Mouse (Mus musculus) gastrocnemius, postnatal 14 days (tissue): ENCODE results near the gene Ccdc24. TPM values are rescaled to one million over a fixed set of nuclear protein-coding genes. Genes with fewer than 3 reads are reported as not detected.

ENCODE experiments used
- DNase-seq: peaks from one replicate; pipeline ENCODE4 v3.0.0; 2021; ENCODE audit warnings: mixed read lengths
- intact Hi-C: fragments of 180-260 bp; cut with DNase I; formaldehyde crosslinking; loops from one replicate; pipeline ENCODE4 v1.15.1; 2025; ENCODE audit warnings: low total_unique reads
- total RNA-seq, 2 experiments: library from RNA; stranded (reverse); gene quantifications; 2 replicates each; pipeline ENCODE4 v1.2.3; 2021

The Ccdc24 gene
- total RNA-seq, 2 experiments from 2014 or later, result 0.39 to 0.47 TPM

DNA sequence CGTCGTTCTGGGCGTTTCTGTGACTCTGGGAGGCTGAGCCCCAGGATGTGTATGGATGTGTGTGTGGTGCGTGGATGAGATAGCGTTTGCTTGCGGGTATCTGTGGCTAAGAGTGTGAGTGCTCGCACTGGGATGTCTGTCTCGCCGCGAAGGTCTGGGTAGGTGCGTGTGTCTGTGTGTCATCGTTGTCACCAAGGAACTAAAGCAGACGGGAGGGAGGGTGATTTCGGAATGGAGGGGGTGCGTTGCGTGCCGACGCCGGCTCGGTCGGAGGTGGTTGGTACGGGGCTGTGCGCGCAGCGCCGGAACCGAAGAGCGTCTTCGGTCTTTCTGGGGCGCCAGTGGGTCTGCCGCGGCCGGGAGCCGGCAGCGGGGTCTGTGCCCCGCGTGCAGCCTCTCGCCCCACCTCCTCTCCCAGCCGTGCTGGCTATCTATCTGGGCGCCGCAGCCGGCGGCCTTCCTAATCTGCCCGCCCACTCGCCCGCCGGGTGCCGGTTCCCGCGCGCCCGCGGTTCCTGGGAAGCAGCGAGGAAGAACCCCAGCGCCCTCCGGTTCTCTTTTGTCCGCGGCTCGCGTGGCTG, 36.7 kb downstream of the Ccdc24 start:
- intact Hi-C loops, result loop anchor here (10.0 kb wide), 1 partner anchor 79 kb away; the partner anchor contains the start of gene Ipo13
- peak; percentile 43 for DNase-seq

GRCm38 (mm10) chr4:117834845-117835530, 37.4 kb downstream of the Ccdc24 start:
- intact Hi-C loops, result loop anchor here (10.0 kb wide), 1 partner anchor 80 kb away; the partner anchor contains the start of gene Ipo13
- DNase-seq, result peak; percentile 61

- DNase-seq, result no peak
- intact Hi-C loops, result loop anchor here (10.0 kb wide), 1 partner anchor 80 kb away; the partner anchor contains the start of gene Ipo13
Observed at GRCm38 (mm10) chr4:117834457-117834844, 37.9 kb downstream of the Ccdc24 start, which contains the start of gene Slc6a9. Gene Slc6a9, plus strand, starts transcription at chr4:117834506.

- DNase-seq, result peak; percentile 34
- intact Hi-C loops, result loop anchor here (10.0 kb wide), 1 partner anchor 83 kb away; the partner anchor contains the start of gene Ipo13
Observed at GRCm38 (mm10) chr4:117831920-117832691, 40.3 kb downstream of the Ccdc24 start.

GRCm38 (mm10) chr4:117831499-117831898, 40.9 kb downstream of the Ccdc24 start:
- intact Hi-C loops, result loop anchor here (10.0 kb wide), 1 partner anchor 83 kb away; the partner anchor contains the start of gene Ipo13
- no peak for DNase-seq

DNA sequence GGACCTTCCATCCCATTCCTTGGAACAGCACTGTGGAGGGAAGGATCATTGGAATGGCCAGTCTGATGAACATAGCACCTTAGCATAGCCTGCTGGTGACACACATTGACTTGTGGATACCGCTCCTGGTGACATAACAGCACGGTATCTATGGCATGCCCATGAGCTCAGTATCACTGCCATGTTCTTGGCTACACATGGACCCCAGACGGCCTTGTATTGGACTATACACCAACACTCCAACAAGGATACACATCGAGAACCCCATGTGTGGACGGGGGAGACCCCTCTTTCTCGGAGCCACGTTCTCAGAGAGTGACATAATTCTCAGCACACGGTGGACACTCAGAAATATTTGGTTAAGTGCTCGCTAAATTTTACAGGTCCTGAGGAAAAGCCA, 41.6 kb downstream of the Ccdc24 start:
- intact Hi-C loops, result loop anchor here (10.0 kb wide), 1 partner anchor 84 kb away; the partner anchor contains the start of gene Ipo13
- no peak for DNase-seq

DNA sequence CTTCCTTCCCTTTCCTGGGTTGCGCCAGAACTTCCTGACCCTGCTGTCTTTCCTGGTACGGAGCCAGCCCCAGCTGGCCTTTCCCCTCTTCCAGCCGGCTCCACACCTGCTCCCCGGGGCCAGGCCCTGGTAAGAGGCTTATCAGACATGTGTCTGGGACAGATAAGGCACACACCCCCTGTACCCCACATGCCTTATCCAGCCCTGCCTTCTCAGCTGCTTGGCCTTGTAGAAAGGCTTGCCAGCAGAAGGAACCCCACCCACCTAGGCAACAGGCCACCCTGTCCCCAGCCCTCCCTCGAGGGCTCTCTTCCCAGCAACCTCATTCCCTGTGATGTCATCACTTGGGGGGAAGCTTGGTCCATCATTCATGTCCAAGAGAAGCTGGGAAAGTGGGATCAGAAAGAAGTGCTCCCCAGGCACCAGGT, 42.2 kb downstream of the Ccdc24 start:
- peak; percentile 79 for DNase-seq
- intact Hi-C loops, result loop anchor here (10.0 kb wide), 1 partner anchor 85 kb away; the partner anchor contains the start of gene Ipo13

GRCm38 (mm10) chr4:117829260-117830123, 42.9 kb downstream of the Ccdc24 start:
- intact Hi-C loops, result loop anchor here (2.0 to 10.0 kb wide), 3 partner anchors 27 to 253 kb away; partner anchors contain the start of gene Ipo13
- peak; percentile 72 for DNase-seq

DNA sequence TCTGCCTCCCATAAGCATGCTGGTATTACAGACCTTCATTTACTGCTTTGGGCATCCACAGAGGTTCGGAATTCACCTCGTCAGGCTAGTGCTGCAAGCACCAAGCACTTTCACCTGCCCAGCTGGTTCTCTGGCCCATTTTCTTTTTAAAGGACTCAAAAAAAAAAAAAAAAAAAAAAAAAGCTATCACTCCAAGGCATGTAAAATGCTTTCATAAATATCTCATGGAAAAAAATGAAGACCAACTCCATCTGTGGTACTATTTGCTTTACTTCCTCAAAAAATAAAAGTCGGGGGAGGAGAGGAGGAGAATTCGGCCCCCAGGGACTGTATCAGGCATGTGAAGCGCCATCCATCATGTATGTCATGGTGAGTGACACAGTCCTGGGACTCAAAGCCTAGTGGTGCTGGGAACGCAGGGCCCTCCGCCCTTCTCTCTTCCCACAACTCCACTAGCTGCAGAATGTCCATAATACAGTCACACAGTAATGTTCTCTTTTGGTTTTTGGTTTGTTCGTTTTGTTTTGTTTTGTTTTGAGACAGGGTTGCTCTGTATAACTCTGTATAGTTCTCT, 43.7 kb downstream of the Ccdc24 start:
- intact Hi-C loops, result loop anchor here (2.0 to 5.0 kb wide), 2 partner anchors 28 to 254 kb away; no protein-coding TSS in a partner anchor
- no peak for DNase-seq

DNA sequence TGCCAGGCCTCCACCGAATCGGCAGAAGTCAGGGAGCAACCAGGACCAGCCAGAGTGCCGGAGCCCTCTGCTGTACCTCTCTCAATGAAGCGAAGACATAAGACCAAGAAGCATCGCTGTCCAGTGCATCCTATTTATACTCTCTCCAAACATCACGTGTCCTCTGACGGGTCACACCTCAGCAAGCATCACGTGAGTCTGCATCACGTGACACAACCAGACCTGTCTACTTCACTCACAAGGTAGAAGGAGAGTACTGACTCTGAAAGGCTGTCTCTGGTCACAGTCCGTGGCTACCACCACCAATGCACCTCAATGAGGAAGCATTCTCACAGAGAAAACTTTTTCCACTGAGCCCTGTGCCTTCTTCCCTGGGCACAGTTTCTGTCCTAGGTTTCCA, 54.3 kb downstream of the Ccdc24 start:
- no peak for DNase-seq
- intact Hi-C loops, result no loop called here

DNA sequence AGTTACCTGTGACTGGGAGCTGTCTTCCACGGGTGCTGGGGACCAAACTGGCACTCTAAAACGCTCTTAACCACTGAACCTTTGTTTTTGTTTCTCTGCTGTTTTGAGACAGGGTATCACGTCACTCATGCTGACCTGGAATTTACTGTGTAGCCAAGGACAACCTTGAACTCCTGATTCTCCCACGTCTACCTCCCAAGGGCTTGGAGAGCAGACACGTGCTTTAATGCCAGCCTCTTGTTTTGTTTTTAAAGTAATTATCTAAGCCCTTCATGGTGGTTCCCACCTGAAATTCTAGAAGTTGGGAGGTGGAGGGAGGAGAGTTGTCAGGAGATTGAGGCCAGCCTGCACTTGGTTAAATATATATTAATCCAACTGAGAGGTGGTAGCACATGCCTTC, 55.6 kb downstream of the Ccdc24 start:
- DNase-seq, result no peak

More for the DNA sequence above, 55.6 kb downstream of the Ccdc24 start:
- intact Hi-C loops, result no loop called here

Other genes starting within 250 kb of the Ccdc24 start
- 10 to 100 TPM; 17.9 to 18.1 TPM for gene Dmap1, start 190.3 kb downstream of the Ccdc24 start, total RNA-seq
- gene Gm12845, start 148.1 kb downstream of the Ccdc24 start, total RNA-seq, result not detected
- not detected for gene Klf17, start 106.9 kb downstream of the Ccdc24 start, total RNA-seq
- gene Slc6a9, start 38.1 kb downstream of the Ccdc24 start, total RNA-seq, result 1 to 10 TPM; 4.0 to 6.2 TPM
- gene B4galt2, start 10.9 kb upstream of the Ccdc24 start, total RNA-seq, result 1 to 10 TPM; 6.5 to 8.1 TPM
- gene Atp6v0b, start 14.8 kb upstream of the Ccdc24 start, total RNA-seq, result 10 to 100 TPM; 55.4 to 57.6 TPM
- 1 to 10 TPM; 2.6 to 2.7 TPM for gene Dph2, start 19.5 kb upstream of the Ccdc24 start, total RNA-seq
- gene Ipo13, start 42.4 kb upstream of the Ccdc24 start, total RNA-seq, result 100 to 1,000 TPM; 141 to 204 TPM
- under 1 TPM; 0.31 TPM for gene Artn, start 57.2 kb upstream of the Ccdc24 start, total RNA-seq